Mouse (Mus musculus) cortical plate, adult 2 months (tissue): Measurements from ENCODE around the gene Cntnap2.

ENCODE experiments used
- CTCF ChIP-seq: fragments of 200-500 bp; IDR thresholded peaks from 2 replicates; pipeline ENCODE4 v1.5.1; 2011; ENCODE audit warnings: mild to moderate bottlenecking, control low read depth, low read length; ENCODE audit not compliant: insufficient read depth; ENCODE audit errors: extremely low read depth
- POLR2A ChIP-seq: fragments of 200-500 bp; IDR thresholded peaks from 2 replicates; pipeline ENCODE4 v1.6.1; 2011; ENCODE audit warnings: mild to moderate bottlenecking, low read length, control low read depth; ENCODE audit not compliant: insufficient read depth; ENCODE audit errors: extremely low read depth

DNA sequence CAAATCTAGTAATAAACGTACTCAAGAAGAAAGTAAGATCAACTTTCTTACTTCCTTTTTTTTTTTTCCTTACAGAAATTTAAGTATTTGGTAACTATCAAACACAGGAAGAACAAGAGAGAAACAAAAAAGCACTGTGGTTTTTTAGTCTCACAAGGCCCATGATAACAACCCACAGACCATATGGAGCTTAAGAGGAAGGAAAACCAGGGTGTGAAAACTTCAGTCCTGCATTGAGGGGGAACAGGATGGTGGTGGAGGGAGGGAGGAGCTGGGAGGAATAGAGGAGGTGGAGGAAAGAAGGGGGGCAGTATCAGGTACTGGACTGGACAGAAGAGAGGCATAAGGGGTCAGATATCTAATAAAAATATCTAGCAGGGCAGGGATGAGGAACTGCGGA lies 212.4 kb downstream of the Cntnap2 start:
- TF ChIP-seq CTCF (no peak), POLR2A (no peak)
